Mouse (Mus musculus): ENCODE results near the gene Smc4. TPM values are rescaled to one million over a fixed set of nuclear protein-coding genes. Genes with fewer than 3 reads are reported as not detected.
A peak's percentile ranks its signal among the peaks of the same experiment; 100 is the strongest.

The Smc4 gene
- polyA plus RNA-seq, 1 experiment from 2014 or later, result 157 TPM

DNA sequence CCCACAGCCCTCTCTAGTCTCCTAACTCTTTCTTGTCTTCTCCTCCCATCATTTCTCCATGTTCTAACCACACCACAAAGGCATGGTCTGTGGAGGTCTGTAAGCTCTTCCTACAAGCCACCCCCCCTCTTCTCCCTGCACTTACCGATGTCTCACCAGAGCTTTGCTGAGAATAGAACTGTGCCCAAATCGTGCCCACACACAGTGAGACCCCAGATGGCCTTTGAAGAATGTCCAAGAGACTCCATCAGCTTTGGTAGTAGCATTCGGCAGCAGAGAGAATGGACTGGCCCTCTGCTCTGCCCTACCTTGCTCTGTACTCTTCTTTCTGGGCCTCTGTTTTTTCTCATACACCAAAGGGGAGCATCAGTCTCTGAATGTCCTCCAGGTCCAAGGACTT is 51.3 kb downstream of the Smc4 start:
- H3K4me3 ChIP-seq (replicated peaks), result no peak overlapping the region
- no peak for ATAC-seq

DNA sequence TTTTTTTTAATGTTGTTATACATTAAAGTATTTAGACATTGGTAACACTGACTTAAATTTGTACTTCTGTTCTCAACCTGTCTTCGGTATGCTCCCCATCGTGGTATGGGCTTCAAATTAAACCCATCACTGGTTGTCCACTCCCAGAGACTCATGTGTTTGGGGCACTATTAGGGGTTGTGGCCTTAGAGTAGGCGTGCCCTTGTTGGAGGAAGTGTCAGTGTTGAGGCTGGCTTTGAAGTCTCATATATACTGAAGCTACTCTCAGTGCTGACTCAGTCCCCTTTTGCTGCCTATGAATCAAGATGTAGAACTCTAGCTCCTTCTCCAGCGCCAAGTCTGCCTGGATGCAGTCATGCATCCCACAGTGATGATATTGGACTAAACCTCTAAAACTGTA is 56.1 kb downstream of the Smc4 start:
- ATAC-seq, result no peak
- no peaks in the 10 kb centered on the region for H3K36me3 ChIP-seq
- no peak overlapping the region for H3K9ac ChIP-seq
- no peaks in the 10 kb centered on the region for H3K27me3 ChIP-seq (replicated peaks)
- no peak overlapping the region for H3K4me2 ChIP-seq (replicated peaks)
- H3K4me1 ChIP-seq (replicated peaks), result no peaks in the 10 kb centered on the region
- 93% methylated on average over 4 of the region's 4 CpGs for WGBS
- H3K9me3 ChIP-seq, result no peaks in the 10 kb centered on the region
- H3K27ac ChIP-seq, result no peak overlapping the region
- no peak overlapping the region for H3K4me3 ChIP-seq (replicated peaks)

More for the DNA sequence above, 51.3 kb downstream of the Smc4 start:
- Histone ChIP-seq H3K27me3 (replicated peaks) (no peaks in the 10 kb centered on the region), H3K9me3 (no peaks in the 10 kb centered on the region), H3K4me2 (replicated peaks) (no peak overlapping the region), H3K9ac (no peak overlapping the region), H3K36me3 (no peaks in the 10 kb centered on the region), H3K4me1 (replicated peaks) (no peaks in the 10 kb centered on the region), H3K27ac (no peak overlapping the region)
- WGBS, result 94% methylated on average over 3 of the region's 3 CpGs

DNA sequence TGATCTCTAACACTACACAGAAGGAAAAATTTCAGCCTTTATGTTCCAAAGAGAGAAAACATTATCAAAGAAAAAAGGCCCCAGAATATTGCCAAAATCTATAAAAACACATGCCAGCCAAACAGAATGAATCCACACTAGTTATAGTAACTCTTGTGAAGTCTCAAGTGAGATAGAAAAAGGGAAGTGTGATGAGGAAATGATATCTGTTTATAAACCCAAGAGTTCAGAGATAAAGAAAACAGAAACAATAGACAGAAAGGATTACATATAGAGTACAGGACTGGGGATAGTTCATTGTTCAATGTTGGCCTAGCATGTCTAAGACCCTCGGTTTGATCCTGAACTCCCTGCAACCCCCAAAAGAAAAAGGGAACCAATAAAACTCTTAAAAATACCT is 58.2 kb downstream of the Smc4 start:
- 86% methylated on average over 1 of the region's 1 CpGs for WGBS
- Histone ChIP-seq H3K36me3 (no peaks in the 10 kb centered on the region), H3K4me2 (replicated peaks) (no peak overlapping the region), H3K4me3 (replicated peaks) (no peak overlapping the region), H3K4me1 (replicated peaks) (no peaks in the 10 kb centered on the region), H3K27ac (no peak overlapping the region), H3K9ac (no peak overlapping the region), H3K9me3 (no peaks in the 10 kb centered on the region), H3K27me3 (replicated peaks) (no peaks in the 10 kb centered on the region)
- ATAC-seq, result no peak

DNA sequence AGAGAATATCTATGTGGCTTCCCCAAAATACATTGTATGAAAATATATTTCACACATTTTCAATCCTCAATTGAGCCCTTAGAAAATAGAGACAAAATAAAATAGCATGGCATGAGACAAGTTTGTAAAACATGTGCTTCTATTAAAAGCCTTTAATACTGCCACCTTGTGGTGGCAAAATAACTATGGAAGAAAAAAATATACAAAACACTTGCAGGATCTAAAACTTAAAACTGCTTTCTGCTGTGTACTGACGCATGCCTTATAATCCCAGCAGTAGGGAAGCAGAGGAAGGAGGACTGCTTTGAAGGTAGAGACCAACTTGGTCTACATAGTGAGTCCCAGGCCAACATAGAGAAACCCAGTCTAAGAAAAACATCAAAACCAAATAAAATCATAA is 59.5 kb downstream of the Smc4 start:
- Histone ChIP-seq H3K9me3 (no peaks in the 10 kb centered on the region), H3K4me3 (replicated peaks) (no peak overlapping the region), H3K27ac (no peak overlapping the region), H3K4me1 (replicated peaks) (no peaks in the 10 kb centered on the region), H3K4me2 (replicated peaks) (no peak overlapping the region), H3K9ac (no peak overlapping the region), H3K27me3 (replicated peaks) (no peaks in the 10 kb centered on the region), H3K36me3 (no peaks in the 10 kb centered on the region)
- WGBS, result 29% methylated on average over 1 of the region's 1 CpGs
- no peak for ATAC-seq

MicroRNA genes within 50 kb of the gene (microRNA counts, 519-probe panel; counts per million panel counts)
- microRNA mmu-miR-15b, result 4,372 counts per million, percentile 97 among the panel's probes with 10 or more counts

Other genes with a start within 250 kb of the Smc4 start
- gene 1110032F04Rik, start 135.2 kb upstream of the Smc4 start, polyA plus RNA-seq (2015; fragmentation: Nextera tagmentation; extraction: Ambion mirVana), result 0.78 and 0.87 TPM in 2 replicates
- gene Ift80, start 168 bp upstream of the Smc4 start, polyA plus RNA-seq (2015; fragmentation: Nextera tagmentation; extraction: Ambion mirVana), result 8.4 and 9.7 TPM in 2 replicates
- 70.7 and 86.9 TPM in 2 replicates for gene Trim59, start 40.0 kb downstream of the Smc4 start, polyA plus RNA-seq (2015; fragmentation: Nextera tagmentation; extraction: Ambion mirVana)
- 26.7 and 29.5 TPM in 2 replicates for gene Kpna4, start 122.4 kb downstream of the Smc4 start, polyA plus RNA-seq (2015; fragmentation: Nextera tagmentation; extraction: Ambion mirVana)
- gene Arl14, start 217.7 kb downstream of the Smc4 start, polyA plus RNA-seq (2015; fragmentation: Nextera tagmentation; extraction: Ambion mirVana), result 1.9 and 3.0 TPM in 2 replicates

Data from intestine, embryonic 15.5 days (tissue).